Mouse (Mus musculus): Measurements from ENCODE around the gene Tfr2. TPM values are rescaled to one million over a fixed set of nuclear protein-coding genes. Genes with fewer than 3 reads are reported as not detected.
A peak's percentile ranks its signal among the peaks of the same experiment; 100 is the strongest.

Tfr2 gene
- total RNA-seq, 2 experiments from 2014 or later = not detected

GRCm38 (mm10) chr5:137627991-137628390, 58.4 kb downstream of the Tfr2 start:
- DNase-seq = peak in 1 of 2 experiments; percentile 55

GRCm38 (mm10) chr5:137628498-137629305, 59.1 kb downstream of the Tfr2 start, which contains the start of the genes Fbxo24, Lrch4 and Gm20605:
TSS of gene Fbxo24 (minus strand) at chr5:137629002.
TSS of gene Lrch4 (plus strand) at chr5:137629121.
TSS of gene Gm20605 (plus strand) at chr5:137629175.
- peak; percentile 98 to 100 for DNase-seq

DNA sequence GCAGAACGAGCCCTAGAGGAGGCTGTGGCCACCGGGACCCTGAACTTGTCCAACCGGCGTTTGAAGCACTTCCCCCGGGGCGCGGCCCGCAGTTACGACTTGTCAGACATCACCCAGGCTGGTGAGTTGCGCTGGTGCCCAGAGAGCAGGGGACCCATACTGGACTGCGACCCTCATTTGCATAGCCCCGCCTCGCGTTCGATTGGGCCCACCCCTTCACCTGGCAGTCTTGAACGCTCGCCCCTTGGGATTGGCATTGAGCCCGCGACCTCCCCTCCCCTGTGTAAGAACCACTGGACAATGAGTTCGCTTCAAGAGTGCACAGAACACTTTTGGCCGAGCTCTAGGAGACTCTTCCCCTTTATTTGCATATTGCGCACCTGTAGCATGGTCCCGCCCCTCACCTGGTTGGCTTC, 59.7 kb downstream of the Tfr2 start:
- no peak for DNase-seq

DNA sequence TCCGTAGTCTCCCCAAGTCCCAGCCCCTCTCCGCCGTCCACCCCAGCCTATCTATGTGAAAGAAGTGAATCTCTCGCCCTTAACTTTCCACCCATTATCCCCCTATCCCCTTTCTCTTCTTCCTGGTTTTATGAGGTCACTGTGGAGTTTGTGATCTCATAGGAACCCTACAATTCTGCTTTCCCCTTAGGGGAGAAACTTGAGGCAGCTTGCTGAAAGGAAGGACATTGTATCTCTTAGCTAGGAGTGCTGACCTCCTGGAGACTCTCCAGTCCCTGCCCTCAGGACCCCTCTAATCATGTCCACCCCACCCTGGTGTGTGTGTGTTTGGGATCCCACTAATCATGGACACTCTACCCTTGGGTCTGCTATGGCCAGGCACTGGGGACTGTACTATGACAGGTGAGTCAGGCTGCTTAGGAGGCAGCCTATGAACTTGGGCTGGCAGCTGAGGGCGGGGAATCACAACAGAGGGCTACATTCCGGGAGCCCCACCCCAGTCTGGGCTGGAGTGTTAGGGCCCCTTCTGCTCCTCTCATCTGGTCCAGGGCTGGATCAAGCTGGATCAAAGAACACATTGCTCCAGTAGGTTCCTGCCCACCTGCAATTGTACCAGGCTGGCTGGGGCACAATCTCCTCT, 60.4 kb downstream of the Tfr2 start:
- DNase-seq = no peak

DNA sequence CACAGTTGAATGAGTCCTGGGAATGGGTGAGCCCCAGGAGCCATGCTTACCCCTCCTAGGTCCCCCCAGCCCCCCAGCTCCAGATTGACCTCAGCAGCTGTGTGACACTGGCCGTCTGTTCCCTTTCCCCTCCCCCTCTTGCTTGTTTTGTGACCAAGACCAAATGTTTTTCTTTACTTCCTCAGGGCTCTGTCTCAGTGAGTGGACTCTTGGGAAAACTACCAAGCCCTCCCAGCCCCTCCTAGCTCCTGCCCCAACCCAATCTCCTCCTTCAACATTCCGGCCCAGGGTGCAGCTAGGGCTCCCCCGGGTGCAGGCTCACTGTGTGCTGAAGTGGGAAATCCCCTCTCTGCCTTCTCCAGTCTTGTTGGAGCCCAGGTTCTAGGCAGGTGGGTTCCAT, 61.0 kb downstream of the Tfr2 start:
- peak; percentile 69 to 81 for DNase-seq

DNA sequence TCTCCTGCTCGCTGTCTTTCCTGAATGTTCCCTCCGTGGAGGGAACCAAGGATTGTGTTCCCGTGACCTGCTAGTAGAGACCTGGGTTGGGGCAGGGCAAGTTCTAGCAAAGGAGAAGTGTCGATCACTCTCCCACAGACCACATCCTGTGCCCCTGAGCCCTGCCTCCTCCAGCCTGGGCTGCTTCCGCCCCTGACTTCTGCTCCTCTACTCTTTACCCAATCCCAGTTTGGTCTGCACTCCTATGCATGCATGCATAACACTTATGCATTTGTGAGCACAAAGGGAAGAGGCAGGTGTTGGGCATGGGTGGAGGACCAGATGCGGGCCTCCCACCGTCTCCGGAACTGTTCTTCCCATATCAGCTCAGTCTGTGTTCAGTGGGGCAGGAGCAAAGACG, 61.5 kb downstream of the Tfr2 start:
- DNase-seq = peak; percentile 54 to 81

DNA sequence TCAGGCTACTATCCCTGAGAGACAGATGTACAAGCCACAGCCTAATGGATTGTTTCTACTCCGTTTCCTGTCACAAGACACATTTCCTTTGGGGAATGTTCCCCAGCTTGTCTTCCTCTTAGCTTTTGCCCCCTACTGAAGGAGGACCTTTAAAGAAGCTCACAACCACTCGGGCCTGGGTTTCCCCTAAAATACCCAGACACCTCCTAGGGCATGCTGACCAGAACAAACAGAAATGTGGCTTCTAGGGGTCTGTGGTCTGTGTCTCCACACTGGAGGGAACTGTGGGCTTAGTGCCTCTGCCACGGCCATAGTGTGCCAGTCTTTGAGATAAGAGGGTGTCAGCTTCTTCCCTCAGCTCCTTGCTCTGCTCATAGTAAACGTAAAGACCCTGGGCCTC, 62.0 kb downstream of the Tfr2 start:
- DNase-seq = no peak

GRCm38 (mm10) chr5:137633397-137634084, 63.9 kb downstream of the Tfr2 start:
- no peak for DNase-seq

Small RNAs within 50 kb of the gene (microRNA-seq; reads per million reads assigned to microRNA genes)
- gene Mir6418 = 0.76 to 0.81 reads per million in 2 experiments

Other genes starting within 250 kb of the Tfr2 start
- 1 to 10 TPM; 1.5 to 1.8 TPM for gene Slc12a9, start 236.2 kb upstream of the Tfr2 start, total RNA-seq (2021)
- gene Ephb4, start 219.7 kb upstream of the Tfr2 start, total RNA-seq (2021) = 10 to 100 TPM; 37.1 to 38.8 TPM
- gene Zan, start 92.8 kb upstream of the Tfr2 start, total RNA-seq (2021) = not detected
- gene Pop7, start 67.3 kb upstream of the Tfr2 start, total RNA-seq (2021) = 10 to 100 TPM; 13.9 to 15.0 TPM
- gene Gigyf1, start 51.3 kb upstream of the Tfr2 start, total RNA-seq (2021) = 10 to 100 TPM; 31.2 to 32.5 TPM
- gene Epo, start 36.6 kb upstream of the Tfr2 start, total RNA-seq (2021) = not detected
- 100 to 1,000 TPM; 233 to 247 TPM for gene Gnb2, start 36.3 kb upstream of the Tfr2 start, total RNA-seq (2021)
- gene Actl6b, start 16.3 kb upstream of the Tfr2 start, total RNA-seq (2021) = not detected
- gene Mospd3, start 31.2 kb downstream of the Tfr2 start, total RNA-seq (2021) = 10 to 100 TPM in 1 of 2 experiments, 1 to 10 TPM in 1; 9.1 to 14.1 TPM
- gene Pcolce, start 43.9 kb downstream of the Tfr2 start, total RNA-seq (2021) = 10 to 100 TPM; 43.9 to 47.5 TPM
- gene Fbxo24, start 59.2 kb downstream of the Tfr2 start, total RNA-seq (2021) = under 1 TPM; 0.32 to 0.44 TPM
- gene Lrch4, start 59.3 kb downstream of the Tfr2 start, total RNA-seq (2021) = 10 to 100 TPM; 17.5 to 19.1 TPM
- gene Gm20605, start 59.3 kb downstream of the Tfr2 start, total RNA-seq (2021) = 1 to 10 TPM; 2.9 to 4.2 TPM
- 1 to 10 TPM; 2.2 to 2.6 TPM for gene Sap25, start 71.5 kb downstream of the Tfr2 start, total RNA-seq (2021)
- gene Irs3, start 75.9 kb downstream of the Tfr2 start, total RNA-seq (2021) = 1 to 10 TPM in 1 of 2 experiments, under 1 TPM in 1; 0.87 to 1.5 TPM
- gene Agfg2, start 114.9 kb downstream of the Tfr2 start, total RNA-seq (2021) = 10 to 100 TPM; 16.9 to 23.0 TPM
- 1 to 10 TPM in 1 of 2 experiments, under 1 TPM in 1; 0.79 to 1.1 TPM for gene Nyap1, start 171.8 kb downstream of the Tfr2 start, total RNA-seq (2021)
- gene Tsc22d4, start 175.9 kb downstream of the Tfr2 start, total RNA-seq (2021) = 100 to 1,000 TPM; 240 to 253 TPM
- 10 to 100 TPM in 1 of 2 experiments, 1 to 10 TPM in 1; 9.9 to 12.0 TPM for gene Ppp1r35, start 209.0 kb downstream of the Tfr2 start, total RNA-seq (2021)
- 10 to 100 TPM; 24.2 to 28.7 TPM for gene Mepce, start 217.8 kb downstream of the Tfr2 start, total RNA-seq (2021)
- under 1 TPM; 0.22 to 0.72 TPM for gene Zcwpw1, start 218.0 kb downstream of the Tfr2 start, total RNA-seq (2021)